Mouse (Mus musculus): Measurements from ENCODE around the gene Sgms1. TPM values are rescaled to one million over a fixed set of nuclear protein-coding genes. Genes with fewer than 3 reads are reported as not detected.

Sgms1 gene
- polyA plus RNA-seq, 1 experiment = 42.2 TPM

- TF ChIP-seq CTCF (IDR thresholded peaks at IDR 0.05; ENCODE audit: borderline replicate concordance, insufficient read depth, low read length) = no peak
- TF ChIP-seq POLR2A (IDR thresholded peaks at IDR 0.05; ENCODE audit: low read depth, low read length) = no peak
- peaks cover 6% of the 10 kb centered on the region for H3K4me1 ChIP-seq (ENCODE audit: control insufficient read depth, insufficient read depth, low read length)
- no peak overlapping the region for H3K4me3 ChIP-seq (ENCODE audit: insufficient read depth, low read length)
- H3K27ac ChIP-seq (ENCODE audit: insufficient read depth, low read length) = no peak overlapping the region
These were observed 200.5 kb downstream of the Sgms1 start for GRCm38 (mm10) chr19:32189036-32189436.

GRCm38 (mm10) chr19:32186594-32187092 lies 202.9 kb downstream of the Sgms1 start:
- TF ChIP-seq POLR2A (IDR thresholded peaks at IDR 0.05; ENCODE audit: low read depth, low read length) (no peak), CTCF (IDR thresholded peaks at IDR 0.05; ENCODE audit: borderline replicate concordance, insufficient read depth, low read length) (no peak)
- Histone ChIP-seq H3K4me1 (ENCODE audit: control insufficient read depth, insufficient read depth, low read length) (peaks cover 6% of the 10 kb centered on the region), H3K4me3 (ENCODE audit: insufficient read depth, low read length) (no peak overlapping the region), H3K27ac (ENCODE audit: insufficient read depth, low read length) (no peak overlapping the region)

GRCm38 (mm10) chr19:32183005-32183404 lies 206.5 kb downstream of the Sgms1 start:
- Histone ChIP-seq H3K4me1 (ENCODE audit: control insufficient read depth, insufficient read depth, low read length) (peaks cover 14% of the 10 kb centered on the region), H3K27ac (ENCODE audit: insufficient read depth, low read length) (no peak overlapping the region), H3K4me3 (ENCODE audit: insufficient read depth, low read length) (no peak overlapping the region)
- TF ChIP-seq POLR2A (IDR thresholded peaks at IDR 0.05; ENCODE audit: low read depth, low read length) (no peak), CTCF (IDR thresholded peaks at IDR 0.05; ENCODE audit: borderline replicate concordance, insufficient read depth, low read length) (no peak)

- H3K4me1 ChIP-seq (ENCODE audit: control insufficient read depth, insufficient read depth, low read length) = peaks cover 14% of the 10 kb centered on the region
- H3K4me3 ChIP-seq (ENCODE audit: insufficient read depth, low read length) = no peak overlapping the region
- no peak overlapping the region for H3K27ac ChIP-seq (ENCODE audit: insufficient read depth, low read length)
- TF ChIP-seq POLR2A (IDR thresholded peaks at IDR 0.05; ENCODE audit: low read depth, low read length) (no peak), CTCF (IDR thresholded peaks at IDR 0.05; ENCODE audit: borderline replicate concordance, insufficient read depth, low read length) (no peak)
These were observed 207.0 kb downstream of the Sgms1 start for GRCm38 (mm10) chr19:32182471-32182870.

GRCm38 (mm10) chr19:32181721-32182394 lies 207.7 kb downstream of the Sgms1 start:
- no peak for TF ChIP-seq CTCF (IDR thresholded peaks at IDR 0.05; ENCODE audit: borderline replicate concordance, insufficient read depth, low read length)
- no peak for TF ChIP-seq POLR2A (IDR thresholded peaks at IDR 0.05; ENCODE audit: low read depth, low read length)
- Histone ChIP-seq H3K4me1 (ENCODE audit: control insufficient read depth, insufficient read depth, low read length) (peaks cover 14% of the 10 kb centered on the region), H3K4me3 (ENCODE audit: insufficient read depth, low read length) (no peak overlapping the region), H3K27ac (ENCODE audit: insufficient read depth, low read length) (no peak overlapping the region)

GRCm38 (mm10) chr19:32180756-32181674 lies 208.5 kb downstream of the Sgms1 start:
- no peak overlapping the region for H3K27ac ChIP-seq (ENCODE audit: insufficient read depth, low read length)
- no peak overlapping the region for H3K4me3 ChIP-seq (ENCODE audit: insufficient read depth, low read length)
- TF ChIP-seq POLR2A (IDR thresholded peaks at IDR 0.05; ENCODE audit: low read depth, low read length) = no peak
- no peak for TF ChIP-seq CTCF (IDR thresholded peaks at IDR 0.05; ENCODE audit: borderline replicate concordance, insufficient read depth, low read length)
- peaks cover 12% of the 10 kb centered on the region for H3K4me1 ChIP-seq (ENCODE audit: control insufficient read depth, insufficient read depth, low read length)

- TF ChIP-seq CTCF (IDR thresholded peaks at IDR 0.05; ENCODE audit: borderline replicate concordance, insufficient read depth, low read length) = no peak
- TF ChIP-seq POLR2A (IDR thresholded peaks at IDR 0.05; ENCODE audit: low read depth, low read length) = no peak
- no peak overlapping the region for H3K4me3 ChIP-seq (ENCODE audit: insufficient read depth, low read length)
- peaks cover 12% of the 10 kb centered on the region for H3K4me1 ChIP-seq (ENCODE audit: control insufficient read depth, insufficient read depth, low read length)
- H3K27ac ChIP-seq (ENCODE audit: insufficient read depth, low read length) = 0 out of 2 replicates have a peak overlapping the region, but pooled peaks have one; percentile 4
These were observed 209.5 kb downstream of the Sgms1 start for GRCm38 (mm10) chr19:32179978-32180413.

- no peak overlapping the region for H3K27ac ChIP-seq (ENCODE audit: insufficient read depth, low read length)
These were observed 210.0 kb downstream of the Sgms1 start for GRCm38 (mm10) chr19:32179514-32179913.

GRCm38 (mm10) chr19:32178161-32178560 lies 211.4 kb downstream of the Sgms1 start:
- Histone ChIP-seq H3K27ac (ENCODE audit: insufficient read depth, low read length) (no peak overlapping the region), H3K4me1 (ENCODE audit: control insufficient read depth, insufficient read depth, low read length) (peaks cover 12% of the 10 kb centered on the region), H3K4me3 (ENCODE audit: insufficient read depth, low read length) (no peak overlapping the region)
- TF ChIP-seq POLR2A (IDR thresholded peaks at IDR 0.05; ENCODE audit: low read depth, low read length) = no peak
- TF ChIP-seq CTCF (IDR thresholded peaks at IDR 0.05; ENCODE audit: borderline replicate concordance, insufficient read depth, low read length) = no peak

More at GRCm38 (mm10) chr19:32179514-32179913, 210.0 kb downstream of the Sgms1 start:
- H3K4me3 ChIP-seq (ENCODE audit: insufficient read depth, low read length) = no peak overlapping the region
- no peak for TF ChIP-seq CTCF (IDR thresholded peaks at IDR 0.05; ENCODE audit: borderline replicate concordance, insufficient read depth, low read length)
- H3K4me1 ChIP-seq (ENCODE audit: control insufficient read depth, insufficient read depth, low read length) = peaks cover 12% of the 10 kb centered on the region

Data from embryonic fibroblast, embryonic 13.5 days (primary cell).